Mouse (Mus musculus) heart, adult 11 months (tissue): ENCODE results near the gene Gm33543.

Source experiments
- DNase-seq: peaks from one replicate; pipeline ENCODE4 v3.0.0; 2022

Gm33543 gene

DNA sequence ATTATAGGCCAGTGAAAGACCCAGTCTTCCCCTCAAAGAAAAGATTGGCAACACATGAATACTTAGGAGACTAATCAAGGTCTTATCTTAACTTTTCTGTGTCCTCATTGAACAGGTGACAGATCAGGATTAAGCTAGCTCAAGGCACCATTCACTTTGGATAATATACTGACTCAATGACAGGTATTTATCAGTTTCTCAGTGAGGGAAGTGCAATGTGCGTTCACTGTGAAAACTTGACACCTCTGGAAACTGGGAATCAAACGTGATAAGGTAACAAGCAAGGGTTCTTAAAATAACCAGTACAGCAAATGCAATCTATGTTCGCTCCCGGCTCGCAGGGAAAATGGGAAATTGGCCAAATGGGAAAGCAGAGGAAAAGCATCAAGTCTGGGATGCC, 11.8 kb downstream of the Gm33543 start:
- DNase-seq, result peak; percentile 70

DNA sequence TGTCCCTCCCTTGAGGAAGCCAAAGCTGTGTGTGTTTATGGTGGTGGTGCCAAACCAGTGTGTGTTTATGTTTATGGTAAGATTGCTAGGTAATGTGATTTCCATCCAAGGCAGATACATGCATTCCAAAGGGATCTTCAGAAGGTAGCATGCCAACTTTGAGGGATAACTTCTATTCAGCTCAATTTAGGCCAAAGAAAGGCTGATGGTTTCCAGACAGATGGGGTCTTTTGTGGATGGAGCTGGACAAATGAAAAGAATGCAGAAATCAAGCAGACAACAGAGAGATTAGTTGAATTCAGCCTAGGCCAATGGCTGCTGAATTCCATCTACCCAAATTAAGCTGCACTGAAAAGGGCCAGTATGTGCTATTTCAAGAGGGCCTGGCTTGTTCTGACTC, 13.3 kb downstream of the Gm33543 start:
- DNase-seq, result peak; percentile 56

DNA sequence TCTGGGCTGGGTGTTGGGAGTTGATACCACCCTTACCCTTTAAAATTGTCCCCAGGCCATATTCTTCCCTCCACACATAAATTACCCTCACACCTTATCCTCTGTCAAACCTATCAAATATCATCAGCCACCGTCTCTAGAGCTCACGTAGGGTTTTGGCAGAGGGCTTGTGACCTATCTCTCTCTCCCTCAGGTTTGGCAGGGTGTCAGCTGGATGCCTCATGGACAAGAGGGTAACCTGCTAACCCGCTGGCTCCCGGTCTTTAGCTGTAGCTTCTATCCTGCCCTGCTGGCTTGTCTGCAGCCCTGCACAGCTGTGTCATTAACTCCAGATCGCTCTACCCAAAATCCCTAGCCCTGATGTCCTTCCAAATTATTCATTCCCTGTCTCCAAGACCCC, 14.4 kb downstream of the Gm33543 start:
- DNase-seq, result peak; percentile 97

DNA sequence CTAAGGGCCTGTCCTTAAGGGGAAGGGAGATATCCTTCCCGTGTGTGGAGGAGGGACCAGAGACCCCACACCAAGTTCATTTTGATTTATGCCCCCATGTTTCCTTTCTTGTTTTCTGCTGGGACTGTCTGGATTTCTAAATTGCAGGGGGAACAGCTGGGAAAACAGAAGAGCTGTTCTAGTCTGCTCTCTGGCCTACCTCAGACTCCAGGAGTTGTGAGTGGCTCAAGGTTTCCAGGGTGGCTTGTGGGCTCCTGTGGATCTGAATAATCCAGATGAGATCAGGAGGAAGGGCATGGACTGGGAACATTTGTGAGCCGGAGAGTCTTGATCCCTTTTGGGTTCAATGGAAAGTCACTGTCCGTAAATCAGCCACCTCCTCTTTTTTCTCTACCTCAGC, 17.1 kb downstream of the Gm33543 start:
- peak; percentile 78 for DNase-seq

DNA sequence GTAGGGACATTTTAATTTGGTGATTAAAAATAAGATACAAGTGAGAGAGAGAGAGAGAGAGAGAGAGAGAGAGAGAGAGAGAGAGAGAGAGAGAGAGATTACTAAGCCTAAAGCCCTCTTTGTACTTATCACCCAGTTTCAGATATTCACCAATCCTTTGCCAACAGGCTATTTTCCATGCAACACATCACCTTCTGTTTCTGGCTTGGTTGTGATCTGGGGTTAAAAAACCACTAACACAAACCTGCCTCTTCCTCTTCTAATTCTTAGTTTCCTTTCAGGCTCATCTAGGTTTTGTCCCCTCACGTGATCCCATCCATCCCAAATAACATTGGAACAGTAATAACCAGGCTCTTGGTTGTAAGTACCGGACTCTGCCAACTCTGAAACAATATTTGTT, 24.2 kb downstream of the Gm33543 start:
- peak; percentile 18 for DNase-seq

DNA sequence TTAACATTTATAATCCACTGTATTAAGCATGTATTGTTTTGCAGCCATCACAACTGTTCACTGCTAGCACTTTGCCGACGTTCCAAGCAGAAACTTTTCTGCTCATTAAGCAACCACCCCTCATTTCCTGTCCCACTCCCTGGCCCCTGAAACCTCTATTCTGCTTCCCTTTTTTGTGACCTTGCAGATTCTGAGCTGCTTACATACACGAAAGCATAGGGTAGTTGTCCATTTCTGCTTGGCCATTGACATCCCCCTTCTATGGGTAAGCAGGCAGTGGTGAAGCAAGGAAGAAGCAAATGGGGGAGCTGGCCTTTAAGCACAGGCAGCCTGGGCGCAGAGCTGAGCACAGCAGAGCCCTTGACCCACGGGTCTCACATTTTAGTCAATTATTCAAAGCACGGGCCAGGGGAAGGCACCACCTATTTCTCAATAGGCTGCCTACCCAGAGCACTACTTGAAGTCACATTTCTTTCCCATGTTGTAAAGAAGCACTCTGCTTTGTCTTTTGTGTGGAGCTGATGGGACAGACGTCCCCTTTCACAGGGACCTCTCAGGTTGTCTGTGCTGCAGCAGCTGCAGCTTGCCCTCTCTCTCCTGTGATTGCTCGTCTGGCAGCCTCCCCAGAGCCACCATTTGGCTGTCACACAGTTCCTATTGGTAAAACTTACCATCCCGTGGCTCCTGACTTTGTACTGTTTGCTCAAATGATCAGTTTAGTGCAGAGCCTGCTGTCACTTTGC, 25.1 kb downstream of the Gm33543 start:
- DNase-seq, result peak; percentile 90

DNA sequence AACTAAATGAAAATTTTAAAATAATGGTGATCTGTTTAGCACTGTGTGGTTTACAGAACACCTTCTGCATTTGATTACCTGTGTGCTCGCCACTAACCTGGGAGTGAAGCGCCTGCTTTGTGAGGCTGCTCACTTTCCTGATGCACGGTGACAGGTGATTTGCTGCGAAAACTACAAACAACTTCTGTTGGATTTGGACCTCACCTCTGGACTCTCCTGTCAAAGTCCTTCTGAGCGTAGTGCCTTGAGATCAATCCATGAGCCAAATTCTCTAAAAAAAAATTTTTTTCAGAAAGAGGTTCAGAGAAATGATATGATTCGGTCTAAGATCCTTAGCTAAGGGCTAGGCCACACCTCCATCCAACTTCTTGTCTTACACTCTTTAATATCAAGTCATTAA, 28.4 kb downstream of the Gm33543 start:
- DNase-seq, result peak; percentile 37

DNA sequence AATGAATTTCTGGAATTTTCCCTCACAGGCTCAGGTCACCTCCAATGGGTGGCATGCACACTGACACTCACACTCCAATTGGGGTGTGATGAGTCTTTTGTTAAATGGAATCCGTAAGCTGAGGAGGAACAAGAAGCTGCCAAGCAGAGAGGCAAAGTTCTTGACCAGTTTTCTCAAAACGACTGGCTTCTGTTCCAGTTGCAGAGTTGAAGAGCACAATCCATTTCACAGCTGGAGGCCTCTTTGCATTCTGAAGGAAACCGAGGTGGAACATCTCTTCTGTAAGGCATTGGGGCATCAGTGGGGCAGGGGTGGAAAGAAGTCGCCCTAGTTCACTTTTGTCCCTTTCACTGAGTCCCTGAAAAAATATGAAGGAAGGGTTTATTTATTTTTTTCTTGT, 30.9 kb downstream of the Gm33543 start:
- peak; percentile 40 for DNase-seq

DNA sequence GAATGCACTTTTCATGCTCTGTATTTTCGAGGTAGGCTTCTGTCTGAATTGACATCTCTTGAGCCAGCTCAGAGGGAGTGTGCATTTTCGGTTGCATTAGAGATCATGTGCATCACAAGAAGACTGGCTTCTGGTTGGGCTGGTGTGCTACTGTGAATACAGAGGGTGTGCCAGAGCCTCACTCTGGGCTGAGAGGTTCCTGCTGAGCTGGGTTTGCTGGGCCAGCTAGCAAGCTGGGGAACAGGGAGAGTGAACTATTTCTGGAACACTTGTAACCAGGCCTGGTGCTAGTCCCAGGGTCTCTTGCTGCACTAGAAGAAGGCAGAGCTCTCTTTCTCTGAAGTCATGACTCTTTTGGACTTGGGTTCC, 41.3 kb downstream of the Gm33543 start:
- peak; percentile 96 for DNase-seq

DNA sequence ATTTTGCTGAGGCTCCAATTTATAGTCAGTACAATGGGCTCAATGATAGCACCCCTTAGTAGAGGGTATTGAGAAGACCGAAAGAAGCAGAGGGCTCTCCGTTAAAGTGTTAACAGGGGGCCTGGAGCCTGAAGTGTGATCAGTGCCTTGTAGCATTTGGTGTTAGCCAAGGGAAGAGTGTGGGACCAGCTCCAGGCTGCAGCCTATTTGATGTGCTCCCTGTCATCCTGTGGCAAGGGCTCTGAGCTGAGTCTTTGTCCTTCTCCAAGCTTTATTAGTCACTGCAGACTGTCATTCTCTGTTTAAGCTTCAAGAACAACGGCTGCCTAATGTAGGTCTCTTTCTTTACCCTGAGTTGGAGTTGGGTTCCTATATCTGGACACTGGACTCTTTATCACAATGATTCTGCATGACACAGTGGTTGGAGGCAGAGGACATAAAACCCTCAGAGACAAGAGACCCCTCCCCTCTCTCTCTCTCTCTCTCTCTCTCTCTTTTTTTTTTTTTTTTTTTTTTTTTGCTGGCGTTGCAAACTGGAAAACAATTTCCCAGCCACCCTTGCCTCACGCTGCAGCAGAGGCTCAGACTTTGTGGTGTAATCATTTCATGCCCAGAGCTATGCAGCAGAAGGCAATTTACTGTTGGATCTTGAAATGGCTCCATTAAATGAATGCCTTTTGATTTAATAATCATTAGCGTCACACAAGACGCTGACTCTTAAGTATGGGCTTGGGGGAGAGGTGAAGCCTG, 41.9 kb downstream of the Gm33543 start:
- DNase-seq, result peak; percentile 24

DNA sequence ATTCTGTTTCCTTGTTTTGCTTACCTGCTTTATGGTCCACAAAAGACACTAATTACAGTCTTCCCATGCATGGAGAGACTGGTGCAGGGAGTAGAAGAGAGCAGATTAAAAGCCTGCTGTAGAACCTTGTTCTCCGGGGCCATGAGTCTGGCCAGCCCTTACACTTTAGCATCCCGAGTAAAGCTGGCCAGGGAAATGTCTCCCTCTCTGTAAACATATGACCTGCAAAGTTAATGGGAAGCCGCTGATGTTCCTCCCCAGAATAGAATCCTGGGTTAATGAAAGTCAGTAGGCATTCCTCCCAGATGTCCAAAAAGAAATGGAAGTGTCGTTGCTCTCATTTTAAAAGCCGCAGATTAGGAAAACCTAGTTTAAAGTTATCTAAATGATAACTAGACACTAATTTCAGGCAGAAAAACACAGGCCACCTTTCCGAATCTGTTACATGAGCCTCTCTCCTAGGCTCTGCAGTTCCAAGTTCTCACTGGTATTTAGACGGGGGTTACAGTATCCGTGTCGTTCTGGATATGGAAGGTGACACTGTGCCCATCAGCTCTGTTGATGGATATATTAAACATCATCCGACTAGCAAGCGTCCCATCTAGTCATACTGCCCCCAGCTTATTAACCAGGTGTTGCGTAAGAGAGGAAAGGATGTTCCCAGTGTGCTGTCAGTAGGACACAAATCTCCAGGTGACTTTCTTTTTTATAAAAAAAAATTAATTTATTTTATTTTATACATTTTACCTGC, 44.9 kb downstream of the Gm33543 start:
- DNase-seq, result peak; percentile 57

DNA sequence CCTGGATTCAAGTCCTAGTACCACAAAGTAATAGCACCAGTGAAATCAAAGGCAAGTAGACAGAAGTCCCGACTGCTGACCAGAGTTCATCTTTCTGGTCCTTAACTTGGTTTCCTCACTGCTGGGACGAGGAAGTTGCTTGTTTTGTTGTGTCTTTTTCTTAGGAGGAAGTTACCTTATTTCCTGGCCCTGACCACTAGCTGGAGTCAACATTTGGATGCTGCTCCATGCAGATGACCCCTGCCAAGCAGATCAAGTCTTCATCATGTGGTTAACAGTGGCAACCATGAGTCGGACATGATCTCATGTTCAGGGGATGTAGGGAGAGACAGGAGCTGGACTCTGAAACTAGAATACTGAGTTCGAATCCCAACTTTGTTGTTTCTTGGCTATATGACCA, 47.2 kb downstream of the Gm33543 start:
- peak; percentile 83 for DNase-seq

DNA sequence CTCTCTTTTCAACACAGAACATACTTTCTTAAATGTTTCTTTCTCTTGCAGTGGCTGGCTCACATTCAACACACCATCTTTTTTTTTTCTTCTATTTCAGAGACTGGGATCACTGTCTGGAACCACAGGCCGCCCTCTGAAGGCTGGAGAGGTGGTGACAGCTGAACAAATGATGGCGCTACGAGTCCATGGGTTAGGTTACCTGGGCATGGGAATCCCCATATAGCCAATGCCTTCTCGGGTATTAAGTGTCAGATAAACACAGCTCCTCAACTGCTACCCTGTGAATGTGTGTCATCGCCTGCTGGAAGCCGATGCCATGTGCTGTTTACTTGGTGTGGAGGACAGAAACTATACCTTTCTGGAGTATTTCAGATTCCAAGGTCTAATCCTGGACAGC, 48.0 kb downstream of the Gm33543 start:
- DNase-seq, result peak; percentile 61

DNA sequence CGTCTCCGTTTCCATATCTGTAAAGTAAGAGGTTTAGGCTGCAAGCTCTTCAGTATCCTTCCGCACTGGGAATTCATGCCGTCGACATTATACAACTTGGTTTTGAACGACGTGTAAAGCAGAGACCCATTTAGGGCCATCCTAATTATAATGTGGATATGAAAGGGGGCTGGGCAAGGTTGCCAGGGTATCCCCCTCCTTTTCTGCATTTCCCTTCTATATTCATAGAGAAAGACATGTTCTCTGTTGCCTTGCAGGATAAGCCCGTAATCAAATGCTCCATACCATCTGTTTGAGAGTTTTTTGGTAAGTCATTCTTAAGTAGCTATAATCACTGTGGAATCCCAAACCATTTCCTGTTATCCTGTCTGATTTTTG, 51.3 kb downstream of the Gm33543 start:
- DNase-seq, result peak; percentile 31

DNA sequence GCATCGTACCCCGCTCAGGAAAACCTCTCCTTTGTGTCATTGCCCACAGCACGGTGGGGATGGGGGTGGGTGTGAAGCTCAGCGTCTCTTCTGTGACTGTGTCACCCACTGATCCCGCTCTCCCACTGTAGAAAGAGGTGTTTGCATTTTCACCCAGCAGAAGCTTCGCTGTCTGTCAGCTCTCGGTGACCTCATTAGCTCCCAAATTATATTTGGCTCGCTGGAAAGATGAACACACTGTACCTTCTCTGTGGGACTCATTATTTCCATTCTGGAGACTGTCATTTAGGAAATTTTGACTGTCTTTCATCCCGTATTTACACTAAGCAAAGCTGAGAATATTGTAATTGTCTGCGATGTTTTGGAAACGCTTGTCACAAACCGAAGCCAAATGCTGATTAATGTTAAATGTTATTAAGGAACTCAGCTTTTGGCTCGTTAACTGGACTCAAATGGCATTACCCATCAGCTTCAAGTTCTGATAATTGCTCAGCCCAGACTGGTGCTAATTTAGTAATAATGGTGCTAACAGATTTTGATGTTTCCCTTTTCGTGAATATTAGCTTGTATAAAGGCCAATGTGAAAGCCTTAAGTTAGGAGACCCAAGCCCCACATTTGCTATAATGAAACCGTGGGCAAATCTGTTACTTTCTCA, 51.8 kb downstream of the Gm33543 start:
- peak; percentile 87 for DNase-seq

DNA sequence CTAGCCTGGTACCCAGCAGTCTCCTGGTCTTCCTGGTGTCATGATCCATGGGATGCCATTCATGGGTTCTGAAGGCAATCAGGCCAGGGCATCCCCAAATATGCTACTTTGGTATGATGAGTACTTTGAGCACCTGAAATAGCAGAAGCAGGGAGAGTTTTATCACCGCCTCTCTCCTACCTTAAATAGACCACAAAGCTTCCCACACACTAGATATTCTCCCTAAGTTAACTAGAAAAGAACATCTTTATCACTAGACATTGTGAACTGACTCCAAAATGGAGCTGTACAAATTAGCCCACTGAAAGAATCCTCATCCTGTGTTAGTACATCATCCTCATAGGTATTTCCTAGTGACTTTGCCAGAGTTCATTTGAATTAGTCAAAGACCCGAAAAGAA, 55.6 kb downstream of the Gm33543 start:
- peak; percentile 34 for DNase-seq

DNA sequence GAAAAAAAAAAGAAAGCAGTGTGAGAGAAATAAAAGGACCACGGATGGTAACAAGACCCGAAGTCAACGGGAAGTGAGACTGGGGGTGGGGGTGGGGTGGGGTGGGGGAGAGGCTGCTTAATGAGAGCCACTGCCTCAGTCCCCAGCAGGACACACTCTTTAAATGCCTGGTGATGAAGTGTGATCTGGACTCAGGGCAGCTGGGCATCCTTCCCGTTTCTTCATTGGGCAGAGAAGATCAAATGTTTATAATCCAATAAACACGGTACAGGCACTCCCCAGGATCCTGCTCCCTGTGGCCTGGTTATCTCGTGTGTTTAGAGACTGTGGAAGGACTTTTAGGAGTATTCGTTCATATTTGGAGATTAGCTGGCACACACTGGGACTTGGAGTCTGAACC, 57.9 kb downstream of the Gm33543 start:
- peak; percentile 23 for DNase-seq

DNA sequence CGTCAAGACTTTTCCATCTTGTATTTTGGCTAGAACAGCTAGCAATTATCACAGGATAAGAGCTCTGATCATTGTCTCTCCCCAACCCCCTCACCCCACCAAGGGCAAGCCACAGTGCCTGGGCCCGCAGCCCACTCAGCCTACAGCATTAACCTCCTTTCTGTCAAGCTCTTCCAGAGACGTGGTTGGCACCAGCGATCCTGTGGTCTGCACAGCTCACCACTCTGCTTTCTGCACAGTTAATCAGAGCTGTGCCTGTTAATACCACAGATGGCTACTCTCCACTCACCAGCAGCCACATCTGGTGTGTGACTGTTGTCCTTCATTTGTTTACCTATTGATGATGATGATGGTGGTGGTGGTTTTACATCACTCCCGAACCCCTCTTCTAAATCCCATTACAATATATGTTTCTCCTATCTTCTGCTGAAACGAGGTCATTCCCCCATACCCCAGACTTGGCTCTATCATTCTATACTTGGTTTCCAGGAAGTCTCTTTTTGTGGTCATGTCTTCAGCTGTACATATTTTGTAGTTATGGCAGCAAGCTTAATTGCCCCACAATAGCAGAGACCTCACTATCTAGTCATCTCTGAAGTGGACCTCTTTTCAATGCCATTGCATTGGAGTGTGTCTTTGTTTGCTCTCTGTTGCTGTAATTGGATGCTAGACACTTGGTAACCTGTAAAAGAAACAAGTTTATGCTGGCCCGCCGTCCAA, 61.7 kb downstream of the Gm33543 start:
- DNase-seq, result peak; percentile 82

DNA sequence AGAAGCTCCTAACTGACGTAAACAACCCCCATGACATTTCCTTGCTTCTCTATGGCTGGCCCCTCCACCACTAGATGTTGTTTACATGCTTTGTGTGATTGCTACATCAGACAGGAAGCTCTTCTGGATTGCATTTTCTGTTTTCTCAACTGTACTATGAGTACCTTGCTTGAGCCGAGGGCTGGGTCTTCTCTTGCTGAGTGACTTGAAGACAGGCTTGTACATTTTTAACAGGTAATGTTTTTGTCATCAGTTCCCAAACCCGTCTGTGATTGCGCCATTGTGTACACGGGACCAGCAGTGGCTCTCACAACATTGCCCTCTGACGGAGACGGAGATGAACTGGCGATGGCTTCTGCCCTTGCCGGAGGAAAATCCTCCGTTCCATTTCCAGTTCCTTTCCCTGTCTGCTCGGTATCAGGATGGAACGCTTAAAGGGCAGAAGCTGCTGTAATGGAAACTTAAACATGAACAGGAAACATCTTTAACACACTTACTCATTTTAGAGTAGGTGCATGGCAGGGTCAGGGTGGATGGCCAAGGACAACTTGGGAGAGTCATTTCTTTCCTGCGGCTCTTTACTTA, 62.8 kb downstream of the Gm33543 start:
- peak; percentile 94 for DNase-seq

DNA sequence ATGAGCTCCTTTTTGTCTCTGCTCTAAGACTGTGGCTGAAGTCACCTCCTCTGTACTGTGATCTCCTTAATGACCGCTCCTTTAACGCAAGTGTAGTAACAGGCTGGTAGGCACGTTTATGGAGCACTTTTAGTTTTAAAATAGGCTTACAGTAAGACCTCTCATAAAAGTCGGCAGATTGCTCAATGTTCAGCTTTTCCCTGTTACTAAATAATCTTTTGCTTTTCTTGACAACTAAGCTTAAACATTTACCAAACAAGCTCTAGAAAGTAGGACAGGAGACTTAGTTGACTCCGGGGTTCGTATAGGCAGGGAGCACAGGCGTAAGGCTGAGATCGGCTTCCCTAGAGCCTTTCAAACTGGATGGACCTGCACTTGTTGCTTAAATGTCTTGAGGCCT, 64.1 kb downstream of the Gm33543 start:
- DNase-seq, result peak; percentile 44

DNA sequence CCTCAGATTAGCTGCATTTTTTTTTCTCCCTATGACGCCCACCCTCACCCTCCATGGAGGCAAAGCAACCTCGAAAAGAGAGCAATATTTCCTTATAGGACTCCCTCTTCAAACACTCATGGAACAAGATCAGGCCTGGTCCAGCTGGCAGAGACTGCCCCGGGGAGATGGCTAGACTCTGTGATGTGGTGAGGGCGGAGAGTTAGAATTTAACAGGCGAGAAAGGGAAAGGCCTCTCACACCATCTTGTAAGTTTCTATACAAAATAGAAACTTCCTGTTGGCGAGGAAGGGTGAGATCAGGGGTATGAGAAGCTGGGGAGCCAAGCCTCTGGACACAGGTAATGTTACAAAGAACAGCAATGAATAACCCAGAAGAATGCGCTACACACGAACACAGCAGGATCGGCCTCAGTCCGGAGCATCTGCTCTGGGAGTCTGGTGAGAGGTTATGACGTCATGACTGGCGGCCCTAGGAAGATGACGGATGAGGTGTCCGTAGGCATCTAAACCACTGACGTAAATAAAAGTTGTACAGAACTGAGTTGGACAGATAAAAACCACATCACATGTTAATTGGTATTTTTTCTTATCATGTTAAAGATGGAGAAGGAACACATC, 64.9 kb downstream of the Gm33543 start:
- DNase-seq, result peak; percentile 84

DNA sequence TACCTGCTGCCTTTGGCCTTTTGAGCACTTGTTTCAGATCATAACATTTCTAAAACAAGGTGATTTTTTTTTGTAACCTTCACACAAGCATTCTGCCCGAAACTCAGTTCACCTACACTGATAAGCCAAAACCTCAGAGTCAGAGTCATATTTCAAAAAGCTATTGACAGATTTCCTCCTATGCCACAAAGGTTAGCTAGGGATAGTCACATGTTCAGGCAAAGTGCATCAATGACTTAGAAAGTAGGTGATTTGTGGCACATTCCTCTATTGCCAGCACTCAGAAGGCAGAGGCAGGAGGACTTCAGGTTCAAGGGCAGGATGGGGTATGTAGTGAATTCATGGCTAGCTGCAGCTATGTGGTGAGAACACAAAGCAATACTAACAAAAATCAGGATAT, 65.7 kb downstream of the Gm33543 start:
- no peak for DNase-seq
